Mouse (Mus musculus): ENCODE measurements around the gene Macf1. TPM values are rescaled to one million over a fixed set of nuclear protein-coding genes. Genes with fewer than 3 reads are reported as not detected.
"Not testable (repeated sequence)": the region's sequence is repeated elsewhere in the genome, so short reads cannot be mapped to it uniquely, and the experiment has no call there.

Macf1 gene
- total RNA-seq, 2 experiments from 2014 or later: 150 to 174 TPM

GRCm38 (mm10) chr4:123670598-123670997, 13.6 kb downstream of the Macf1 start:
- DNase-seq: no peak

- no peak for DNase-seq
These were observed 14.5 kb downstream of the Macf1 start for GRCm38 (mm10) chr4:123669696-123670095.

DNA sequence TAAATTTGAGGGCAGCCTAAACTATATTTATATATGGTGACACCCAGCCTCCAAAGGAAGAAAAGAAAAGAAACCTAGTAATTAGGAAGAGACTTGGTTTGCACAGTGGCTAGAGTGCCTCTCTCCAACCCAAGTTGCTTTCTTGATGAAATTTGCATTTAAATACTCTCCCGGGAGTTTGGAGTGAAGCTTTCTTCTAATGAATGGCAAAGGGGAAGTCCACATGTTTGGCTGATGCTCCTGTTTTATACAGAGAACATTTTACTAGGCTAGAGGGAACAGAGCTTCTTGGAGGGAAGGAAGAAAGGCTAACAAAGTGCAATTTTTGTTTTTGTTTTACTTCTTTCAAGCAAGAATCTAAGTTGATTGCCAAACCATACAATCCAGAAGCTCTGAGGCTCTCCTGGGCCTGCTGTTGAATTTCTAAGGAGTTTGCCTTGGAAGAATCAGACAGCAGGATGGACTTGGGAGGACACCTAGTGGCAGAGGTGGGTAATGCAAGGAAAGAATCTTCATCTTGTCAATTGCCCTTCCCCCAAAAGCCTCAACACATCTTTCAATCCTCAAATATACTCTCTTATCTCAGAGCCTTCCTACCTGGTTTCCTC, 16.8 kb downstream of the Macf1 start:
- DNase-seq: peak; percentile 72 to 80

DNA sequence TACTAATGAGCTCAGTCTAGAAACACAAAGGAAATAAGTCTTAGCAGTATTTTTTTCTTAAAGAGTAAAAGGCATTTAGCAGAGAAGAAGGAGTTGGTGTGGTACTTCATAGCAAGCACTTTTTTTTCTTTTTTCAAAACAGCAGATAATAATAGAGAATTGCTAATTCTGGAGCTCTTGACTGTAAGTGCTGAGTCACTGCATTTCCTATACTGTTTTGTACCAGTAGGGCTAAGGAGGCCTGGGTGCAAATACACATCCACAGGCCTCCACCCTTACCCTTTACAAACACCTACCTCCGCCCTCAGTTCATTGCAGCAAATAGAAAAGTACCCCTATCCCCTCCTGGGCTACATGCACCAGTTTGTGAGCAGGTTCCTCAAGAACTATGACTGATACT, 17.6 kb downstream of the Macf1 start:
- DNase-seq: no peak

- no peak for DNase-seq
These were observed 18.4 kb downstream of the Macf1 start for GRCm38 (mm10) chr4:123665681-123666278.

DNA sequence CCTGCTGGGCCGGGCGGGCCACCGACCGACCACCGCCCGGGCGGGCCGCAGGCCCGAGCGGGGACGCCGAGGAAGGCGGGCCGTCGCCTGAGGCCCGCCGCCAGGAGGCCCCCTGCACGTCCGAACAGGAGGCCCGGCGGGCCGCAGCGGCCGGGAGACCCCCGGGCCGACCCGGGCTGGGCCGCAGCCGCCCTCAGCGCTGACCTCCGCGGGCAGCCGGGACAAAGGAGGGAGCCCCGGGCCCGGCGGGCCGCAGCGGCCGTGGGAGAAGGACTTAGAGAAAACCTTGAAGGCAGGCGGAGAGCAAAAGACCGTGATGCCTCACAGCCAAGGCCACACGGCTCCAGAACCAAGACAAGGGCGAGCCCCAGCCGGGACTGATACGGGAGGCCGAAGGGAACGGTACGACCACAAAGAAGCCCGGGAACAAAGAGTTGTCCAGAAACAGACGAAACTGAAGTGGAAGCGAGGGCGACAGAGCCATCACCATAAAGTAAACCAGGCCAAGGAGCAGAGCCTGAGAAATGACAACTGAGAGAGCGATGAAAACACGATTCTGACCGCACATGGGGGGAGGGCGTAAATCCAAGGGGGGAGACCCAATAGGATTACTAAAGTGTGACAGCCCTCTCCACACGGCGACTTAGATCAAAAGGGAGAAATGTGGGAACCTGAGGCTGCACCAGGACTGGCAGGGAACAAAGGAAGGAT, 19.1 kb downstream of the Macf1 start:
- DNase-seq: peak; percentile 69 to 76

- peak; percentile 88 to 92 for DNase-seq
These were observed 19.9 kb downstream of the Macf1 start for GRCm38 (mm10) chr4:123664021-123664950.

DNA sequence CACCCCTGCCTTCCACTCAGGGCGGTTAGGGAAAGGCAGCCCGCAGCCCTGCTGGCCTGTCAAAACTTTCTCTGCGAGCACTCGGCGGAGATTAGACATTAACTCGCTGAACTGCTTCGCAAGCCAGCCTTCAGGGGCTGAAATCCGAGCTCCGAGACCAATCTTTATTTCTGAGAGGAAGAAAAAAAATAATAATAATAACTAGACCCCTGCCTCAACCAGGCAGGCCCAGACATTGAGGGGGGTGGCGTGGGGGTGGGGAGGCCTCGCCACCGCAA, 20.5 kb downstream of the Macf1 start:
- DNase-seq: peak; percentile 50 to 56

GRCm38 (mm10) chr4:123662914-123663687, 21.1 kb downstream of the Macf1 start:
- peak; percentile 10 to 23 for DNase-seq

- no peak for DNase-seq
These were observed 26.0 kb downstream of the Macf1 start for GRCm38 (mm10) chr4:123658175-123658574.

- peak in 1 of 2 experiments; percentile 47 for DNase-seq
These were observed 28.9 kb downstream of the Macf1 start for GRCm38 (mm10) chr4:123655245-123655644.

- DNase-seq: no peak
These were observed 29.6 kb downstream of the Macf1 start for GRCm38 (mm10) chr4:123654566-123654965.

GRCm38 (mm10) chr4:123653446-123653845, 30.7 kb downstream of the Macf1 start:
- not testable (repeated sequence) for DNase-seq

GRCm38 (mm10) chr4:123652130-123652529, 32.0 kb downstream of the Macf1 start:
- peak; percentile 14 to 24 for DNase-seq

DNA sequence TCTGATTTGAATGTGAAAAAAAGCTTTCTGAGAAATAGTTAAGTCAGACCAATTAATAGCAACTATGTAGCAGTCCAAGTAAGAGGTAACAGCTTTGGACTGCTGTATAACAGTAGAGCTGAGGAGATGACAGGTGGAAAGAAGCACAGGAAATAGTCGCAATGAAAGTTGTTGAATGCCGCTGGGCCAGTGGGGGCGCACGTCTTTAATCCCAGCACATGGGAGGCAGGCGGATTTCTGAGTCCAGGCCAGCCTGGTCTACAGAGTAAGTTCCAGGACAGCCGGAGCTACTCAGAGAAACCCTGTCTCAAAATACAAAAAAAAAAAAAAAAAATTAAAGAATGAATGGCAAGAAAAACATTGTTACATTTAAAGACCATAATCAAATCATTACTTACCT, 35.0 kb downstream of the Macf1 start:
- DNase-seq: no peak

GRCm38 (mm10) chr4:123647668-123648067, 36.5 kb downstream of the Macf1 start:
- DNase-seq: no peak

GRCm38 (mm10) chr4:123647109-123647508, 37.1 kb downstream of the Macf1 start:
- DNase-seq: no peak

GRCm38 (mm10) chr4:123645246-123645845, 38.8 kb downstream of the Macf1 start:
- DNase-seq: peak; percentile 20 to 33

DNA sequence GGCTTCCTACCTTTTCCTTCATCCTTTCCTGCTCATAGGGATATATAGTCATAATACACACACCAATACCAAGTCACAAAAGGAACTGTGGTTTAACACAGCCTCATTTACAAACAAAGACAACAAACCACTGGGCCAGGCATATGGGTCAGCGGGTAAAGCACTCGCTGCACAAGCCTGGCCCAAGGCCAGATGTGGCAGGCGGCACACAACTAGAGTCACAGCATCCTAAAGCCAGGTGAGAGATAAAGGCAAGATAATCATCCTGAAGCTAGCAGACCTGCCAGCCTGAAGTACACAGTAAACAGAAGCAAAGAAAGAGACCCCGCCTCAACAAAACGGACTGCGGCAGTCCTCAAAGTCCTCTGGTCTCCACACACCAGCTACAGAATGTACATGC, 40.6 kb downstream of the Macf1 start:
- DNase-seq: no peak

DNA sequence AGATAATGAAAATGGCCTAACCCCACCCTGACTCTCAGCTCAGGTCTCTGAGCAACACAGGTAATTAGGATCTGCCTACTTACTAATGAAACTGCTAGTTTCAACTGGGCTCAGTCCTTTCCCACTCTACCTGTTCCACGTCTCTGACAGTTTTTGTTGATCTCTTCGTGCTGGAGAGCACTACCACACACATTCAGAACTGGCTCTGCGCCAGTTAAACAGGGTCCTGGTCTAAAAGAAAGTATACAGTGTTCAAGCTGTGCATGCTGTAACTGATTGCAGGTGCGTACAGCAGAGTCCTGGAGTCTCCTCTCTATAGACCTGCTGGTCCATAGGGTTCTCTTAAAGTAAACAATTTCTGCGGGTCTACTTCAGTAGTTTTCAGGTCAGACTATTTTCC, 41.3 kb downstream of the Macf1 start:
- DNase-seq: no peak

GRCm38 (mm10) chr4:123637136-123637535, 47.0 kb downstream of the Macf1 start:
- DNase-seq: no peak
